Mouse (Mus musculus) spleen, embryonic (tissue): ENCODE measurements around the gene Aadat.
"Not testable (repeated sequence)": the region's sequence is repeated elsewhere in the genome, so short reads cannot be mapped to it uniquely, and the experiment has no call there.

Experiments
- CTCF ChIA-PET: fragments of 350-600 bp; sonication (Branson Sonifier 250); formaldehyde crosslinking; loops from one replicate; lab custom pipeline; 2022; lab: Charles Lee

Gene Aadat

GRCm38 (mm10) chr8:60505653-60506521 is at the start of gene Aadat:
Aadat (plus strand) TSS chr8:60505932.
- CTCF ChIA-PET: no interaction called here

- CTCF ChIA-PET: no interaction called here
Observed at GRCm38 (mm10) chr8:60466686-60467335, 38.9 kb upstream of the Aadat start.

GRCm38 (mm10) chr8:60490147-60490546 is 15.6 kb upstream of the Aadat start:
- CTCF ChIA-PET: no interaction called here

- CTCF ChIA-PET: no interaction called here
Observed at GRCm38 (mm10) chr8:60491871-60492270, 13.9 kb upstream of the Aadat start.

GRCm38 (mm10) chr8:60492471-60492870 is 13.3 kb upstream of the Aadat start:
- CTCF ChIA-PET: no interaction called here

- CTCF ChIA-PET: no interaction called here
Observed at GRCm38 (mm10) chr8:60494606-60495005, 11.1 kb upstream of the Aadat start.

- CTCF ChIA-PET: not testable (repeated sequence)
Observed at GRCm38 (mm10) chr8:60495046-60495445, 10.7 kb upstream of the Aadat start.

- CTCF ChIA-PET: no interaction called here
Observed at GRCm38 (mm10) chr8:60503098-60503497, 2.6 kb upstream of the Aadat start, which contains the start of gene Gm10283. Gm10283 (minus strand) TSS chr8:60503198.

- CTCF ChIA-PET: no interaction called here
Observed at GRCm38 (mm10) chr8:60518286-60518685, 12.6 kb downstream of the Aadat start.

GRCm38 (mm10) chr8:60534945-60535344 is 29.2 kb downstream of the Aadat start:
- CTCF ChIA-PET: no interaction called here

GRCm38 (mm10) chr8:60566783-60567182 is 61.1 kb downstream of the Aadat start:
- CTCF ChIA-PET: no interaction called here

GRCm38 (mm10) chr8:60577231-60577630 is 71.5 kb downstream of the Aadat start:
- CTCF ChIA-PET: no interaction called here

GRCm38 (mm10) chr8:60583369-60583768 is 77.6 kb downstream of the Aadat start:
- CTCF ChIA-PET: no interaction called here

- CTCF ChIA-PET: not testable (repeated sequence)
Observed at GRCm38 (mm10) chr8:60591352-60592105, 85.8 kb downstream of the Aadat start.

GRCm38 (mm10) chr8:60594761-60595160 is 89.0 kb downstream of the Aadat start:
- CTCF ChIA-PET: no interaction called here
